Mouse (Mus musculus) midbrain, postnatal 0 days (tissue): ENCODE results near the gene Dcun1d4. TPM values are rescaled to one million over a fixed set of nuclear protein-coding genes. Genes with fewer than 3 reads are reported as not detected.
A peak's percentile ranks its signal among the peaks of the same experiment; 100 is the strongest.

Experiments used
- ATAC-seq: fragments of 200-750 bp; cut with Nextera tagmentation; 2 replicates; pipeline ENCODE4 v1.8.0; 2017; ENCODE audit warnings: moderate number of reproducible peaks, mild to moderate bottlenecking, moderate TSS enrichment, moderate library complexity; ENCODE audit not compliant: low FRiP score
- DNase-seq: peaks from one replicate; pipeline ENCODE4 v3.0.0-alpha.2; 2015; ENCODE audit warnings: low spot score
- H3K27ac ChIP-seq: fragments of 300-500 bp; sonication (generic); 2 replicates; pipeline ENCODE4 v1.5.1; 2014; ENCODE audit warnings: low read depth, mild to moderate bottlenecking, low read length, mixed read lengths
- H3K27me3 ChIP-seq: fragments of 300-500 bp; sonication (generic); 2 replicates; pipeline ENCODE4 v1.6.1; 2014; ENCODE audit warnings: low read length, control low read depth, mixed read lengths; ENCODE audit not compliant: insufficient read depth
- H3K36me3 ChIP-seq: fragments of 300-500 bp; sonication (generic); 2 replicates; pipeline ENCODE4 v1.6.1; 2014; ENCODE audit warnings: low read length, control low read depth, mixed read lengths; ENCODE audit not compliant: insufficient read depth
- H3K4me1 ChIP-seq: fragments of 300-500 bp; sonication (generic); 2 replicates; pipeline ENCODE4 v1.6.1; 2014; ENCODE audit warnings: mild to moderate bottlenecking, control low read depth, antibody characterized with exemption, low read length, mixed read lengths; ENCODE audit not compliant: insufficient read depth
- H3K4me2 ChIP-seq: fragments of 300-500 bp; sonication (generic); 2 replicates; pipeline ENCODE4 v1.6.1; 2014; ENCODE audit warnings: low read depth, mild to moderate bottlenecking, low read length, mixed read lengths; ENCODE audit not compliant: poor library complexity, severe bottlenecking
- H3K4me3 ChIP-seq: fragments of 300-500 bp; sonication (generic); 2 replicates; pipeline ENCODE4 v1.5.1; 2014; ENCODE audit warnings: low read depth, mild to moderate bottlenecking, low read length, moderate library complexity
- H3K9ac ChIP-seq: fragments of 300-500 bp; sonication (generic); replicated peaks from 2 replicates; pipeline ENCODE4 v1.6.1; 2014; ENCODE audit warnings: mild to moderate bottlenecking, low read length, moderate library complexity, mixed read lengths; ENCODE audit not compliant: poor library complexity, severe bottlenecking
- H3K9me3 ChIP-seq: fragments of 300-500 bp; sonication (generic); 2 replicates; pipeline ENCODE4 v1.6.1; 2016; ENCODE audit warnings: low read length, control low read depth
- CTCF ChIP-seq: IDR thresholded peaks from 2 replicates; pipeline ENCODE4 v1.5.1; 2016; ENCODE audit warnings: antibody characterized with exemption, mild to moderate bottlenecking
- WGBS: fragments of 180-500 bp; shearing (Covaris S2); extraction: QIAGEN DNeasy Blood & Tissue Kit; methylation state at CpG from one replicate; pipeline ENCODE4 v1.1.7; 2014; 5-methylcytosine and 5-hydroxymethylcytosine counted together
- polyA plus RNA-seq: library from polyadenylated mRNA; unstranded; fragments of >200 nt; fragmentation: Nextera tagmentation; extraction: Ambion mirVana; gene quantifications from 2 replicates; pipeline ENCODE4 v1.2.1, GENCODE M21; 2015
- total RNA-seq: library from RNA; depleted of rRNA; stranded (reverse); fragments of >200 nt; gene quantifications from 2 replicates; pipeline ENCODE4 v1.2.3, GENCODE M21; 2014; rRNA removed

Dcun1d4 gene
- 31.1 and 33.7 TPM in 2 replicates for total RNA-seq
- 43.7 and 46.2 TPM in 2 replicates for polyA plus RNA-seq

- H3K27ac ChIP-seq: no peak within 1 kb of the TSS
- H3K4me3 ChIP-seq: no peak within 1 kb of the TSS
- no peak within 1 kb of the TSS for H3K4me2 ChIP-seq
- no peaks in the 10 kb centered on the region for H3K27me3 ChIP-seq
- no peak within 1 kb of the TSS for H3K9ac ChIP-seq
- no peak for DNase-seq
- no peak for ATAC-seq
- TF ChIP-seq CTCF: no peak
- H3K36me3 ChIP-seq: no peaks in the 10 kb centered on the region
- no peaks in the 10 kb centered on the region for H3K4me1 ChIP-seq
- 86% methylated on average over 7 of the region's 7 CpGs for WGBS
- H3K9me3 ChIP-seq: no peaks in the 10 kb centered on the region
These were observed at the start of gene Dcun1d4 for GRCm38 (mm10) chr5:73480700-73481099. Dcun1d4 (plus strand) TSS chr5:73481000.

DNA sequence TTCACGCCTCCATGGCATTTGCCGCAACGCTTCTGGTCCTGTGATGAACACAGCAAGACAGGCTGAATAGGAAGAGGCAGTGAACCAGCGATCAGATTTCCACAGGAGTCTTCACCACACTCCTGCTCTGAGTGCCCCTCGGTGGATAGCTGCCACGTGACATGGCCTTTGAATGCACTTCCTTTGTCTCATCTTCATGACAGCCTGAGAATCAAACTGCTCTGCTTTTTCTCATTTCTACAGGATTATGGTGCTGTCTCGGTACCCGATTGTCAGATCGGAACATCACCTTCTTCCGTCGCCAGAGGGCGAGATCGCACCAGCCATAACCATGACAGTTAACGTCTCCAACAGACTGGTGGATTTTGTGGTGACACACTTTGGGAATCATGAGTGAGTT, 49.2 kb upstream of the Dcun1d4 start:
- H3K9me3 ChIP-seq: no peaks in the 10 kb centered on the region
- ATAC-seq (peak; percentile 84), DNase-seq (peak; percentile 90)
- no peaks in the 10 kb centered on the region for H3K27me3 ChIP-seq
- no peak overlapping the region for H3K4me3 ChIP-seq
- H3K4me2 ChIP-seq: no peak overlapping the region
- no peaks in the 10 kb centered on the region for H3K4me1 ChIP-seq
- peak; percentile 95 for TF ChIP-seq CTCF
- H3K9ac ChIP-seq: peak overlapping the region; percentile 42; the same call in 1 of the 2 replicates
- no peak overlapping the region for H3K27ac ChIP-seq
- H3K36me3 ChIP-seq: no peaks in the 10 kb centered on the region
- 11% methylated on average over 14 of the region's 14 CpGs for whole genome bisulfite sequencing

DNA sequence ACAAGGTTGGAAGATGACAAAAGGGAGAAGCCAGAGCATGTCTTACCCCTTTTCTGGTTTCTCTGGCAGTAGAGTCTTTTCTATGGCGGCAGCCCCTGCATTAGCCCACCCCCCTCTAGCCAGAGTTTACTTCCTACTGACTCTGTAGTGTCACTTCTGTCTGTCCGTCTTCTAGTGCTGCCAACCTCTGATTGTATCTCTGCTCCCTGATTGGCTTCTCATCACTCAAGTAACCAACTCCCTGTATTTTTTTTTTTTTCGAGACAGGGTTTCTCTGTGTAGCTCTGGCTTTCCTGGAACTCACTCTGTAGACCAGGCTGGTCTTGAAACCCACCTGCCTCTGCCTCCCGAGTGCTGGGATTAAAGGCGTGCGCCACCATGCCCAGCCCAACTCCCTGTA, 48.0 kb upstream of the Dcun1d4 start:
- H3K4me3 ChIP-seq: no peak overlapping the region
- no peak for DNase-seq
- no peaks in the 10 kb centered on the region for H3K27me3 ChIP-seq
- H3K4me2 ChIP-seq: no peak overlapping the region
- ATAC-seq: no peak
- no peak for TF ChIP-seq CTCF
- H3K4me1 ChIP-seq: no peaks in the 10 kb centered on the region
- no peaks in the 10 kb centered on the region for H3K36me3 ChIP-seq
- WGBS: 83% methylated on average over 6 of the region's 6 CpGs
- no peaks in the 10 kb centered on the region for H3K9me3 ChIP-seq
- no peak overlapping the region for H3K27ac ChIP-seq
- no peak overlapping the region for H3K9ac ChIP-seq

DNA sequence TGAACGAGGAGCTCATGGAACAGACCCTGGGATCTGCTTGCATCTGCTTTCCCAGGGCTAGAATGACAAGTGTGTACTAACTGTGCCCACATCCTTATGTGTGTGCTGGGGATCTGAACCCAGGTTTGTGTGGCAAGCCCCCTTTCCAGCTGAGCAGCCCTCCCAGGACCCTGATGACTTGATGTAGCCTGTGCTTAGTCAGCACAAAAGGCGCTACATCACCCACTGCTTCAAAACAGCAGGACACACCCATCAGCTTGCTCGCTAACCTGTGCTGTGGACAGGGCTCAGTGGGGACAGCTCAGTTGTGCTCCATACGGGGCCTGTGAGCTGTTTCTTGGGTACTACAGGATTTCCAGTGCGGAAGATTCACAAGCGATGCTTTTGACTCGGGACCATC, 46.0 kb upstream of the Dcun1d4 start:
- Histone ChIP-seq H3K27ac (no peak overlapping the region), H3K4me2 (no peak overlapping the region), H3K4me3 (no peak overlapping the region), H3K4me1 (no peaks in the 10 kb centered on the region), H3K27me3 (no peaks in the 10 kb centered on the region), H3K36me3 (no peaks in the 10 kb centered on the region), H3K9me3 (no peaks in the 10 kb centered on the region), H3K9ac (no peak overlapping the region)
- TF ChIP-seq CTCF: no peak
- ATAC-seq (no peak), DNase-seq (no peak)
- 74% methylated on average over 7 of the region's 7 CpGs for WGBS

- DNase-seq (no peak), ATAC-seq (no peak)
- Histone ChIP-seq H3K9me3 (no peaks in the 10 kb centered on the region), H3K4me3 (no peak overlapping the region), H3K27ac (no peak overlapping the region), H3K4me2 (no peak overlapping the region), H3K9ac (no peak overlapping the region), H3K27me3 (no peaks in the 10 kb centered on the region), H3K36me3 (no peaks in the 10 kb centered on the region), H3K4me1 (no peaks in the 10 kb centered on the region)
- no peak for TF ChIP-seq CTCF
- 84% methylated on average over 9 of the region's 9 CpGs for WGBS
These were observed 38.6 kb upstream of the Dcun1d4 start for GRCm38 (mm10) chr5:73442176-73442575.

GRCm38 (mm10) chr5:73450276-73450675, 30.5 kb upstream of the Dcun1d4 start:
- H3K36me3 ChIP-seq: no peaks in the 10 kb centered on the region
- H3K27ac ChIP-seq: no peak overlapping the region
- DNase-seq (no peak), ATAC-seq (no peak)
- no peak overlapping the region for H3K4me3 ChIP-seq
- H3K9ac ChIP-seq: no peak overlapping the region
- no peaks in the 10 kb centered on the region for H3K4me1 ChIP-seq
- no peak overlapping the region for H3K4me2 ChIP-seq
- 73% methylated on average over 1 of the region's 1 CpGs for WGBS
- H3K27me3 ChIP-seq: no peaks in the 10 kb centered on the region
- H3K9me3 ChIP-seq: no peaks in the 10 kb centered on the region
- no peak for TF ChIP-seq CTCF
